Mouse (Mus musculus) heart, adult 2 months (tissue): ENCODE measurements around the gene Tnnc1. TPM values are rescaled to one million over a fixed set of nuclear protein-coding genes. Genes with fewer than 3 reads are reported as not detected.

ENCODE experiments used
- DNase-seq, 2 experiments: peaks; one replicate each; pipeline ENCODE4 v3.0.0; 2021
- H3K27ac ChIP-seq: fragments of 200-600 bp; 2 replicates; pipeline ENCODE4 v1.8.1; 2022
- H3K27me3 ChIP-seq: fragments of 200-500 bp; 2 replicates; pipeline ENCODE4 v1.6.1; 2012; ENCODE audit warnings: mild to moderate bottlenecking, low read length, inconsistent platforms, mixed read lengths; ENCODE audit not compliant: control insufficient read depth, insufficient read depth
- H3K36me3 ChIP-seq: fragments of 200-500 bp; 2 replicates; pipeline ENCODE4 v1.6.1; 2012; ENCODE audit warnings: low read length, inconsistent platforms; ENCODE audit not compliant: control insufficient read depth, insufficient read depth
- H3K4me1 ChIP-seq: fragments of 200-500 bp; 2 replicates; pipeline ENCODE4 v1.6.1; 2011; ENCODE audit warnings: low read length; ENCODE audit not compliant: control insufficient read depth, insufficient read depth
- H3K4me3 ChIP-seq: fragments of 200-600 bp; 2 replicates; pipeline ENCODE4 v1.8.1; 2022
- H3K79me2 ChIP-seq: fragments of 200-500 bp; replicated peaks from 2 replicates; pipeline ENCODE4 v1.6.1; 2012; ENCODE audit warnings: mild to moderate bottlenecking, inconsistent platforms, low read length, moderate library complexity, mixed read lengths; ENCODE audit not compliant: control insufficient read depth, insufficient read depth
- H3K9ac ChIP-seq: fragments of 200-500 bp; 2 replicates; pipeline ENCODE4 v1.6.1; 2012; ENCODE audit warnings: low read depth, mild to moderate bottlenecking, control low read depth, inconsistent platforms, low read length, mixed read lengths
- CTCF ChIP-seq: fragments of 200-600 bp; IDR thresholded peaks from 2 replicates; pipeline ENCODE4 v1.8.1; 2022; ENCODE audit warnings: antibody characterized with exemption, mild to moderate bottlenecking, moderate library complexity
- EP300 ChIP-seq: fragments of 200-500 bp; IDR thresholded peaks from 2 replicates; pipeline ENCODE4 v1.6.1; 2011; ENCODE audit warnings: low read depth, low read length, control low read depth; ENCODE audit not compliant: insufficient read depth
- POLR2A ChIP-seq: fragments of 200-500 bp; IDR thresholded peaks from 2 replicates; pipeline ENCODE4 v1.6.1; 2011; ENCODE audit warnings: mild to moderate bottlenecking, low read depth, low read length, control low read depth; ENCODE audit not compliant: insufficient read depth
- WGBS: fragments of 180-500 bp; shearing (Covaris S2); methylation state at CpG from one replicate; pipeline ENCODE4 v1.1.7; 2018; 5-methylcytosine and 5-hydroxymethylcytosine counted together
- intact Hi-C: fragments of 180-260 bp; cut with DNase I; formaldehyde crosslinking; loops from one replicate; pipeline ENCODE4 v1.15.1; 2025
- polyA plus RNA-seq: library from polyadenylated mRNA; depleted of rRNA; stranded (reverse); fragments of >200 nt; gene quantifications from 2 replicates; pipeline ENCODE4 v1.2.3, GENCODE M21; 2012
- total RNA-seq, 2 experiments: library from RNA; stranded (reverse); gene quantifications; 2 replicates each; pipeline ENCODE4 v1.2.3; 2021

The Tnnc1 gene
- total and polyA plus RNA-seq, 3 experiments = 4,851 to 5,508 (median 5,084) TPM

DNA sequence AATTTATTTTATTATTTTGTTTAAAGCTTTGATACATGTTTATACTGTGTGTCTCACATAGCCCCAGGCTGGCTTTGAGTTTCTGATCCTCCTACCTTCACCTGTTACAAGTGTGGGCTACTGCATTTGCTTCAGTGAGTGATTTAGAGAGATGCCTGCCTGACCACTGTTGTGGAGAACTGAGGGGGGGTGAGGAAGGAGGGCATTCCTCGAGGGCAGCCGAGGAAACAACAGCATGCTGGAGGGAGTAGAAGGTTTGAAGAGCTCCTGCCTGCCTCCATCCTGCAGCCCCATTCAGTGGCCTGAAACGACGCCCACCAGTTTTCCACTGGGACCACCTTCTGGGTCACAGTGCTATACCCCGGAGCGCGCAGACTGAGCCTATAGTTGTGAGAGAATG, 42.7 kb upstream of the Tnnc1 start:
- 50% methylated on average over 7 of the region's 7 CpGs for whole genome bisulfite sequencing
- Histone ChIP-seq H3K4me3 (no peak overlapping the region), H3K4me1 (peaks cover 5% of the 10 kb centered on the region), H3K27me3 (no peaks in the 10 kb centered on the region), H3K36me3 (no peaks in the 10 kb centered on the region), H3K9ac (no peak overlapping the region; the same call in 1 of the 2 replicates), H3K79me2 (no peaks in the 10 kb centered on the region), H3K27ac (peak overlapping the region; percentile 42; the same call in 1 of the 2 replicates)
- intact Hi-C loops = no loop called here
- DNase-seq = no peak
- TF ChIP-seq EP300 (no peak), CTCF (no peak), POLR2A (no peak)

DNA sequence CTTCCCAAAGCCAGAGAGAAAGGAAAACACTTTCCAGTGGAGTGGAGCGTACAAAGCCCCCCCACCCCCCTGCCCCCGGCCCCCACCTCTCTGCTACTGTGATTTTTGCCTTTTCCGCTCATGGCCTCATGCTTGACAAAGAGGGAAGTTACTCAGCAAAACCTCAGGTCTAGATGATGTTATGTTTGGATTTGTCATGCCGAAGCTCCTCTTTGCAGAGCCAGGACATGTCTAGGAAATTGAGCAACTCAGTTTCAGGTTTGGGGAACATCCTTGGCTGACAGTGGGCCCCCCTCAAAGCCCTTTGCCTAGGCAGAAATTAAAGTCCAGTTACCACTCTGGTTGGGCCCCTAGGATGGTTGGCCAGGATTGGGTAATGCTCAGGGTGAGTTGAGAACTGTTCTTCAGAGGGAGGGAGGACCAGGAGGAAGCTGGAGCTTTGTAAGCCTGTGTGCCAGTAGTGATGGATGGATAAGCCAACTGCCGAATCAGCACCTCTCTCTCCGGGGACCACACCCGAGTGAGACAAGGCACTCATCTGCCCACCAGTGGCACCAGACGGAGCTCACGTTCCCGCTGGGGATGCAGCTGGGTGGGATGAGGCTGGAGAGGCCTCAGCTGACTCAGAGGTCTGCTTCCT, 42.0 kb upstream of the Tnnc1 start:
- H3K27me3 ChIP-seq = no peaks in the 10 kb centered on the region
- no peaks in the 10 kb centered on the region for H3K79me2 ChIP-seq
- H3K36me3 ChIP-seq = no peaks in the 10 kb centered on the region
- H3K27ac ChIP-seq = peak overlapping the region; percentile 83; the same call in 1 of the 2 replicates
- peak overlapping the region; percentile 61 for H3K9ac ChIP-seq
- peak overlapping the region; percentile 51 for H3K4me3 ChIP-seq
- intact Hi-C loops = no loop called here
- TF ChIP-seq CTCF = no peak
- peak; percentile 52 for TF ChIP-seq POLR2A
- peak in 1 of 2 experiments; percentile 70 for DNase-seq
- H3K4me1 ChIP-seq = peaks cover 5% of the 10 kb centered on the region
- 50% methylated on average over 10 of the region's 10 CpGs for WGBS

DNA sequence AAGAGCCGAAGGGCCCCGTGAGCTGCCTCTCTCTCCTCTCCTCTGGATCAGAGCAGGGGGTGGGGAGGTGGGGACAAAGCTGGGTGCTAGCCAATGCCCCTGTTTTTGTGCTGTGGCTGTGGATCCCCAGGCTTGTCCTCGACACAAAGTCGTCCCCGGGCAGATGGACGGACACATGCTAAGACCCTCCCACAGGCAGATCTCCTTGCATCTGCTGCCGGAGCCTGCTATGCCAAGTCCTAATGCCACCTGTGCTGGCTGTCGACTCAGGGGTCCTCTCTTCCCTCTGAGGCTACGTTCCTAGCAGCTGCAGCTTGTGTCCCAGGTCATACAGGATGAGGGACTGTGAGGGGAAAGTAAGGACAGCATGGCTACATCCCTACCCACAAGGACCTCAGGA, 41.3 kb upstream of the Tnnc1 start:
- Histone ChIP-seq H3K27ac (peak overlapping the region; percentile 83), H3K79me2 (no peaks in the 10 kb centered on the region), H3K9ac (peak overlapping the region; percentile 77), H3K4me3 (peak overlapping the region; percentile 51), H3K4me1 (peaks cover 5% of the 10 kb centered on the region), H3K27me3 (no peaks in the 10 kb centered on the region), H3K36me3 (no peaks in the 10 kb centered on the region)
- DNase-seq = no peak
- intact Hi-C loops = no loop called here
- no peak for TF ChIP-seq CTCF
- TF ChIP-seq POLR2A = no peak
- no peak for TF ChIP-seq EP300
- WGBS = 46% methylated on average over 9 of the region's 9 CpGs

DNA sequence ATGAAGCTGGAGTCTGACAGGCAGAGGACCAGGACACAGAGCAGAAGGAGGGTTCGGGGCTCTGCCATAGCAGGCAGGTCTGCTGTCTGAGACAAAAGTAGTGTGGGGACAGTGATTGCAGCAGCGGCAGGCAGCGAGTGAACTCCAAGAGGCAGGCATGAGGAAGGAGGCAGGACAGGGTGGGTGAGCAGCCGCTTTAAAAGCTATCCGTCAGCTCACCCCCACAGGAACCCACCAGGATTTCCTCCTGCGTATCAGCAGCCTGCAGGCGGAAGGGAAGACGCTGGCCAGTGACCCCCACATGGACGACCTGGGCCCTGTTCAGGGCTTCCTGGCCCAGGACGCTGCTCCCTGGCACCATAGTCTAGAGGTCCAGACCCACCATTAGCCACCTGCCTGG, 39.7 kb upstream of the Tnnc1 start, which contains the start of gene Stab1:
Gene Stab1, minus strand, starts transcription at position 217 of the 400 bp plus-strand sequence.
- H3K4me3 ChIP-seq = peak within 1 kb of the TSS; percentile 51
- H3K27ac ChIP-seq = peak within 1 kb of the TSS; percentile 83
- DNase-seq = peak; percentile 76 to 77
- H3K27me3 ChIP-seq = no peaks in the 10 kb centered on the region
- peaks cover 11% of the 10 kb centered on the region for H3K4me1 ChIP-seq
- intact Hi-C loops = loop anchor here (2.0 kb wide), 1 partner anchor 26 kb away; no protein-coding TSS in a partner anchor
- 24% methylated on average over 10 of the region's 10 CpGs for WGBS
- peak within 1 kb of the TSS; percentile 77 for H3K9ac ChIP-seq
- no peaks in the 10 kb centered on the region for H3K79me2 ChIP-seq
- peaks cover 3% of the 10 kb centered on the region; the same call in 1 of the 2 replicates for H3K36me3 ChIP-seq
- TF ChIP-seq EP300 = peak; percentile 87; the same call in 1 of the 2 replicates
- TF ChIP-seq POLR2A = peak; percentile 86
- no peak for TF ChIP-seq CTCF

DNA sequence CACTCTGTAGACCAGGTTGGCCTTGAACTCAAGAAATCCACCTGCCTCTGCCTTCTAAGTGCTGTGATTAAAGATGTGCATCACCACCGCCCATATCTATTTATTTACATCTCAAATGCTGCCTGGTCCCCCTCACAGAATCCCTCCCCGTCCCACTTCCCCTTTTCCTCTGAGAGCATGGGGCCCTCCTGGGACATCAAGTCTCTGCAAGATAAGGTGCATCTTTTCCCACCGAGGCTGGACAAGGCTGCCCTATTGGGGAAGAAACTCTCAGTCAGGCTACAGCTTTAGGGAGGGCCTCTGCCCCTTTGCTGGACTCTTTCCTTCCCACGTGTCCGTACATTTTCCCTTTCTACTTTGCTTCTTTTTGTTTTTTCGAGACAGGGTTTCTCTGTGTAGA, 38.6 kb upstream of the Tnnc1 start:
- Histone ChIP-seq H3K79me2 (no peaks in the 10 kb centered on the region), H3K4me3 (no peak overlapping the region), H3K9ac (no peak overlapping the region), H3K36me3 (peaks cover 3% of the 10 kb centered on the region; the same call in 1 of the 2 replicates), H3K27ac (no peak overlapping the region; the same call in 1 of the 2 replicates), H3K27me3 (no peaks in the 10 kb centered on the region), H3K4me1 (peaks cover 11% of the 10 kb centered on the region)
- WGBS = 64% methylated on average over 6 of the region's 6 CpGs
- peak in 1 of 2 experiments; percentile 24 for DNase-seq
- intact Hi-C loops = loop anchor here (2.0 kb wide), 1 partner anchor 25 kb away; no protein-coding TSS in a partner anchor
- no peak for TF ChIP-seq EP300
- TF ChIP-seq POLR2A = no peak
- TF ChIP-seq CTCF = no peak

DNA sequence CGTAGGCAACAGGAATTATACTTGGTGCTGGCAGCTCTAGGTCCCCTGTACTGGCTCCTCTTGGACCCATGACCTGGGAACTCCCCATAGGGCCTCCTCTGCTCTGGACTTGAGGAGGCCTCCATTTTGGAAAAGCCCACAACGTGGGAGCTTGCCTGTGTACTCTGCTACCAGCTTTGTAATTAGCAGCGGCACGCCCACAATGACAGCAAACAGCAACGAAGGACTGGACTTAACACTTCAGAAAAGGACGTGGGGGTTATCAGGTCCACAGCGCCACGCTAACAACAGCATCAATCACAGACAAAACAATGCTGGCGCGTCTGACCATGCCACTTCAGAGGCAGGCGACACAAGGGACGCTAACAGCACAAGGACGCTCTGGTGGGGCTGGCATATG, 37.1 kb upstream of the Tnnc1 start:
- DNase-seq = no peak
- no peak overlapping the region for H3K27ac ChIP-seq
- 69% methylated on average over 13 of the region's 13 CpGs for WGBS
- intact Hi-C loops = no loop called here
- TF ChIP-seq POLR2A = no peak
- no peak for TF ChIP-seq EP300
- TF ChIP-seq CTCF = no peak
- H3K27me3 ChIP-seq = no peaks in the 10 kb centered on the region
- peaks cover 3% of the 10 kb centered on the region; the same call in 1 of the 2 replicates for H3K36me3 ChIP-seq
- no peaks in the 10 kb centered on the region for H3K79me2 ChIP-seq
- no peak overlapping the region for H3K4me3 ChIP-seq
- H3K9ac ChIP-seq = no peak overlapping the region
- peaks cover 6% of the 10 kb centered on the region for H3K4me1 ChIP-seq
